Mouse (Mus musculus) embryo, embryonic 9.5 days (tissue): ENCODE measurements around the gene Crtc2.

Experiments
- DNase-seq: peaks from one replicate; pipeline ENCODE4 v3.0.0-alpha.2; 2017; ENCODE audit errors: extremely low spot score

The Crtc2 gene

DNA sequence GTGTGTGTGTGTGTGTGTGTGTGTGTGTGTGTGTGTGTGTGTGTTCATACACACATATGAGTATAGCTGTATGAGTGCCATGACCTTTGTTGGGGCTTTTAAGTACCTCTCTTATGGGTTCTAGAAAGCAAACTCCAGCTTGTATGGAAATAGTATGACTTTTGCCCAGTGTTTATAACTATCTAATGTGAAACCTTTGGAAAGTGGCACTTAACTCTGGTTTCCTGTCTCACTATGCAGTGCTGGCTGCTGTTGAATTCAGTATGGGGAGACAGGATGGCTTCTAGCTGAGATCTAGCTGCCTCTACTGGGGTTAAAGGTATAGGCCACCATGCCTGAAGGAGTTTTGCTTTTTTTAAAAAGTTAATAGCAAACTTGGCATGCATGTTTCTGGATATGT lies 55.6 kb downstream of the Crtc2 start:
- DNase-seq: no peak

DNA sequence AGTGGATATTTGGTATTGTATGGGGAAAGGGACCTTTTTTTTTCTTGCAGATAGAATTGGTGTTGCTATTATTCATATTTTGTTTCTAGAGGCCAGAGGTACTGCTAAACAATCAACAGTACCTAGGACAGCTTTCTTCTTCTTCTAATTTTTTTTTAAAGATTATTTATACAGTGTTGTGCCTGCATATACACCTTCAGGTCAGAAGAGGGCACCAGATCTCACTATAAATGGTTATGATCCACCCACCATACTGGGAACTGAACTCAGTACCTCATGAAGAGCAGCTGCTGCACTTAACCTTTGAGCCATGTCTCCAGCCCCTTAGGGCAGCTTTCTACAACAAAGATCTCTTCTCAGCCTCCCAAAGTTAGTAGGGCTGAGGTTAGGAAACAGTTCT lies 59.4 kb downstream of the Crtc2 start:
- DNase-seq: no peak
